Mouse (Mus musculus): ENCODE measurements around the gene 4932414N04Rik. TPM values are rescaled to one million over a fixed set of nuclear protein-coding genes. Genes with fewer than 3 reads are reported as not detected.
"Not testable (repeated sequence)": the region's sequence is repeated elsewhere in the genome, so short reads cannot be mapped to it uniquely, and the experiment has no call there.

Gene 4932414N04Rik
- not detected in 2 replicates for polyA plus RNA-seq (2012; ENCODE audit: insufficient read depth, low replicate concordance)

- not testable (repeated sequence) for H3K9me3 ChIP-seq; H3K4me3 ChIP-seq (replicated peaks); H3K27me3 ChIP-seq (replicated peaks); H3K36me3 ChIP-seq (replicated peaks; ENCODE audit: low read length); H3K4me1 ChIP-seq
These were observed at the start of gene 4932414N04Rik for GRCm38 (mm10) chr2:68656186-68656585. 4932414N04Rik (plus strand) TSS chr2:68656486.

DNA sequence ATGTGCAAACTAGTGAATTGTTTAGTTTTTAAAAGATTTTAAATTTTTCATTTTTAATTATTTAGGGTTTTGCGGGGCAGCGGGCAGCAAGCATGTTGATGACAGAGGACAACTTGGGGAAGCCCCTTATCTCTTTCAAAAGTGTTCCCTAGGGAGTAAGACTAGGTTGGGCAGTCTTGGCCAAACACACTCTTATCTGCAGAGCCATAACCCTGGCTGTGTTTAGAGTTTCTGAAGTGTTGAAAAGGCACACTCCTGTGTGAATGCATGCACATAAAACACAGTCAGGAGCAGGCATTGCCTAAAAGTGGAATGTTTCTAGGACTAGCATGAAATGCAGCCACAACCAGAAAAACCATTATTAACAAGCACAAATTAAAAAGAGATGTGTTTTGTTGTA, 75.9 kb downstream of the 4932414N04Rik start:
- no peak overlapping the region for H3K4me3 ChIP-seq (replicated peaks)
- no peak for TF ChIP-seq FLI1 (IDR thresholded peaks at IDR 0.05; ENCODE audit: low read length)
- no peak for TF ChIP-seq GATA1 (IDR thresholded peaks at IDR 0.05; ENCODE audit: borderline replicate concordance, low read length)
- H3K27me3 ChIP-seq (replicated peaks): no peaks in the 10 kb centered on the region
- peaks cover 18% of the 10 kb centered on the region for H3K9me3 ChIP-seq
- peaks cover 20% of the 10 kb centered on the region for H3K4me1 ChIP-seq
- H3K36me3 ChIP-seq (replicated peaks; ENCODE audit: low read length): no peaks in the 10 kb centered on the region

DNA sequence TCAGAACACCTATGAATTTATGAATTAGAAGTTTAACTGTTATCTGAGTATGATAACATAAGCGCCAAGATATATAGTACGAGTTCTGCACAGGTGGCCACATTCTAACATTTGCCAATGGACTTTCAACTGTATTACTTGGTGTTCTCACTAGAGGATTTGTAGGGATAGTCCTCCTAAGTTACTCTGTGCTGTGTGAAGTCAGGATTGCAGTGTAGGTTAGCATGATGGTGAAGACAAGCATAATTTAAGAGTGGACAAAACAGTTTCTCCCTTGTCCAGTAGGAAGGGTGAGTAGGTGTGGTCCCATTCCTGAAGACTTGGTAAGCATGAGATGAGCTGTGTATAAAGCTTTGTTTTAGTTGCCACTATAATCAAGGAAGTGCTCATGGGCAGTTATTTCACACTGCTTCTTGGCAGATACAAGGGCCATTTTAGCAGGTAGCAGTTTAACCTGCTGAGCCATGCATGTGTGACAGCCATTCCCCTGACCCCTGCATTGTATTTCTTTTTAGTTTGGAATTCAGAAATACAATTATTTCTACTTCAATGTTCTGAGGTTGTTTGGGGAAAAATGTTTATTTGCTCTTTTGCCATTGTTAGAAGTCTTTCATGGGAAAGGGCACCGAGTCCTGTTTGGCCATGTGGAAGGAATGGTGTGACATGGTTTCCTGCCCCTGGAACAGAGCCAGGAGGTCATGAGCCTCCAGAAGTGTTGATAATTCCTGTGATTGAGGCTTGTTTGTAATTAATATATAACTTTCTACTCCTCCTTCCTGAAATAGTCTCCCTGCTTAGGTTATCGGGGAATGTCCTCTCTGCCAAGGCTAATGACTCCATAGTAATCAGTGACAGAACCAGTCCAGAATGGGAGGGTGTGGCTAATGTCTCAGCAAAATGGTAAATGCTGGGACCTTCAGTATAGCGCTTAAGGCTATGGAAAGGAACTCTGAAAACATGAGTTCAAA, 83.8 kb downstream of the 4932414N04Rik start:
- Histone ChIP-seq H3K4me3 (replicated peaks) (no peak overlapping the region), H3K4me1 (no peaks in the 10 kb centered on the region)
- TF ChIP-seq FLI1 (IDR thresholded peaks at IDR 0.05; ENCODE audit: low read length) (no peak), GATA1 (IDR thresholded peaks at IDR 0.05; ENCODE audit: borderline replicate concordance, low read length) (no peak)

GRCm38 (mm10) chr2:68744599-68744998, 88.3 kb downstream of the 4932414N04Rik start:
- Histone ChIP-seq H3K4me3 (replicated peaks) (no peak overlapping the region), H3K36me3 (replicated peaks; ENCODE audit: low read length) (peaks cover 3% of the 10 kb centered on the region), H3K9me3 (peaks cover 10% of the 10 kb centered on the region), H3K4me1 (no peaks in the 10 kb centered on the region), H3K27me3 (replicated peaks) (no peaks in the 10 kb centered on the region)
- TF ChIP-seq FLI1 (IDR thresholded peaks at IDR 0.05; ENCODE audit: low read length): no peak
- no peak for TF ChIP-seq GATA1 (IDR thresholded peaks at IDR 0.05; ENCODE audit: borderline replicate concordance, low read length)

More for the DNA sequence above, 83.8 kb downstream of the 4932414N04Rik start:
- Histone ChIP-seq H3K9me3 (peaks cover 15% of the 10 kb centered on the region), H3K36me3 (replicated peaks; ENCODE audit: low read length) (peaks cover 3% of the 10 kb centered on the region), H3K27me3 (replicated peaks) (no peaks in the 10 kb centered on the region)

DNA sequence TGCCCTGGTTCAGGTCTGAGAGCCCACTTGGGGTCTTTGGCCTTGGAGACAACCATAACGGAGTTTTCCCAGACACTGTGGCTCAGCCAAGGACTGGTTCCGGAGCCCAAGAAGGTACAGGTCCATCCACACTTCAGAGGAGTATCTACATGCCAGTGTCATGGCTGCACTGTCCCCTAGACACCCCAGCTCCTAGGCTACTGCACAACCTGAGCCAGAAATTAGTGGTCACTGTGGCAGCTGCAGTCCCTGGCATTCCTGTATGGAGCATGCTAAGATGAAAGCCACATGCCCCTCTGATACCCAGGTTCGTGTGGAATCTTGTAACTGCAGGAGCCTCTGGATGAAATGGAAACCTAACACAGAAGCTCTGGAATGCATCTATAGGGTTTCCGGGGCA, 99.9 kb downstream of the 4932414N04Rik start:
- H3K27me3 ChIP-seq (replicated peaks): no peaks in the 10 kb centered on the region
- no peaks in the 10 kb centered on the region for H3K36me3 ChIP-seq (replicated peaks; ENCODE audit: low read length)
- peaks cover 6% of the 10 kb centered on the region; the same call in 1 of the 2 replicates for H3K9me3 ChIP-seq
- no peak overlapping the region for H3K4me3 ChIP-seq (replicated peaks)
- no peak for TF ChIP-seq FLI1 (IDR thresholded peaks at IDR 0.05; ENCODE audit: low read length)
- no peak for TF ChIP-seq GATA1 (IDR thresholded peaks at IDR 0.05; ENCODE audit: borderline replicate concordance, low read length)
- peaks cover 11% of the 10 kb centered on the region; the same call in 1 of the 2 replicates for H3K4me1 ChIP-seq

- no peaks in the 10 kb centered on the region for H3K27me3 ChIP-seq (replicated peaks)
- no peaks in the 10 kb centered on the region for H3K36me3 ChIP-seq (replicated peaks; ENCODE audit: low read length)
- H3K4me3 ChIP-seq (replicated peaks): no peak overlapping the region
- H3K9me3 ChIP-seq: peaks cover 6% of the 10 kb centered on the region; the same call in 1 of the 2 replicates
- peaks cover 11% of the 10 kb centered on the region; the same call in 1 of the 2 replicates for H3K4me1 ChIP-seq
- TF ChIP-seq FLI1 (IDR thresholded peaks at IDR 0.05; ENCODE audit: low read length) (no peak), GATA1 (IDR thresholded peaks at IDR 0.05; ENCODE audit: borderline replicate concordance, low read length) (no peak)
These were observed 100.5 kb downstream of the 4932414N04Rik start for GRCm38 (mm10) chr2:68756793-68757192.

- Histone ChIP-seq H3K9me3 (no peaks in the 10 kb centered on the region), H3K4me3 (replicated peaks) (no peak overlapping the region), H3K36me3 (replicated peaks; ENCODE audit: low read length) (no peaks in the 10 kb centered on the region), H3K4me1 (no peaks in the 10 kb centered on the region), H3K27me3 (replicated peaks) (peaks cover 2% of the 10 kb centered on the region)
- TF ChIP-seq GATA1 (IDR thresholded peaks at IDR 0.05; ENCODE audit: borderline replicate concordance, low read length): no peak
- no peak for TF ChIP-seq FLI1 (IDR thresholded peaks at IDR 0.05; ENCODE audit: low read length)
These were observed 109.1 kb downstream of the 4932414N04Rik start for GRCm38 (mm10) chr2:68765371-68765770.

DNA sequence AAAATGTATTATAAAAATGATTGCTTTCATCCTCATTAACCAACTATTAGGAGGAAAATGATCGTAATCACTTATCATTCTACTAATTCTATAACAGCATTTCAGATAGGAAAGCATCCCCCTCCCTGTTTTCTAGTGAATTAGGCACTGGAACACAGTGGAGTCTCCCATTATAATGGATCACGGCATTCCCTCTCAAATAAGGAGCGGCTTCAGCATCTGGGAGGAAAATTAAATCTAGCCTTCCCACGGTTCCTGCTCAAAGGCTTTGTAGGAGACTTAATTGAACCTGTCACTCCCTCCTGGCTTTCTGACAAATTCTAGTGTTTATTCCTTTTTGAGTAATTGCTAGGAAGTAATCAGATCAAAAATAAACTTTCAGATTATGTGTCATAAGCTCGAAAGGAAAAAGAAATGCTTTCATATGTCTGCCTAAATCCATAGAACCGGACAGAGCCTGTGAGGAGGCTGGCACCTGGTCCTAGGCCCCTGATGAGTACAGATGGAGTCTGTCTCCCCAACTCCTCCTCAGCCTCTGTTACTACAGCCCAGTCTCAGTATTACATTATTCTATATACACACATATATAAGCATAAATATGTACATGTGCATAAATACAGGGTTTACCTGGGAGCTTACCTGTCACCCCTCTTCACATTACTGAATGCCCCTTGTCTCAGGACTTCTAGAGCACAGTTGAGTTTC, 111.1 kb downstream of the 4932414N04Rik start:
- Histone ChIP-seq H3K9me3 (no peaks in the 10 kb centered on the region), H3K27me3 (replicated peaks) (peaks cover 2% of the 10 kb centered on the region), H3K36me3 (replicated peaks; ENCODE audit: low read length) (no peaks in the 10 kb centered on the region), H3K4me3 (replicated peaks) (no peak overlapping the region), H3K4me1 (no peaks in the 10 kb centered on the region)
- TF ChIP-seq FLI1 (IDR thresholded peaks at IDR 0.05; ENCODE audit: low read length) (no peak), GATA1 (IDR thresholded peaks at IDR 0.05; ENCODE audit: borderline replicate concordance, low read length) (no peak)

GRCm38 (mm10) chr2:68782268-68783132, 126.2 kb downstream of the 4932414N04Rik start:
- no peaks in the 10 kb centered on the region for H3K36me3 ChIP-seq (replicated peaks; ENCODE audit: low read length)
- H3K9me3 ChIP-seq: no peaks in the 10 kb centered on the region
- H3K4me1 ChIP-seq: peaks cover 24% of the 10 kb centered on the region
- H3K27me3 ChIP-seq (replicated peaks): peaks cover 6% of the 10 kb centered on the region
- no peak for TF ChIP-seq FLI1 (IDR thresholded peaks at IDR 0.05; ENCODE audit: low read length)
- TF ChIP-seq GATA1 (IDR thresholded peaks at IDR 0.05; ENCODE audit: borderline replicate concordance, low read length): no peak
- H3K4me3 ChIP-seq (replicated peaks): peak overlapping the region; percentile 82

GRCm38 (mm10) chr2:68783664-68784063, 127.4 kb downstream of the 4932414N04Rik start:
- H3K36me3 ChIP-seq (replicated peaks; ENCODE audit: low read length); H3K9me3 ChIP-seq; H3K27me3 ChIP-seq (replicated peaks); H3K4me3 ChIP-seq (replicated peaks): not testable (repeated sequence)
- peaks cover 24% of the 10 kb centered on the region for H3K4me1 ChIP-seq

All from megakaryocyte, embryonic 14.5 days (primary cell).